Mouse (Mus musculus) hindbrain, postnatal 0 days (tissue): ENCODE results near the gene Mpzl2. TPM values are rescaled to one million over a fixed set of nuclear protein-coding genes. Genes with fewer than 3 reads are reported as not detected.

Experiments used
- ATAC-seq: fragments of 200-750 bp; cut with Nextera tagmentation; 2 replicates; pipeline ENCODE4 v1.8.0; 2017; ENCODE audit warnings: mild to moderate bottlenecking, moderate TSS enrichment, moderate library complexity
- DNase-seq: peaks from one replicate; pipeline ENCODE4 v3.0.0-alpha.2; 2015; ENCODE audit warnings: low spot score
- H3K27ac ChIP-seq: fragments of 300-500 bp; sonication (generic); 2 replicates; pipeline ENCODE4 v1.5.1; 2014; ENCODE audit warnings: mild to moderate bottlenecking
- H3K27me3 ChIP-seq: fragments of 300-500 bp; sonication (generic); 2 replicates; pipeline ENCODE4 v1.6.1; 2014; ENCODE audit warnings: low read length, mixed read lengths; ENCODE audit not compliant: insufficient read depth
- H3K36me3 ChIP-seq: fragments of 300-500 bp; sonication (generic); 2 replicates; pipeline ENCODE4 v1.6.1; 2014; ENCODE audit warnings: low read length, mixed read lengths; ENCODE audit not compliant: insufficient read depth
- H3K4me1 ChIP-seq: fragments of 300-500 bp; sonication (generic); 2 replicates; pipeline ENCODE4 v1.6.1; 2014; ENCODE audit warnings: antibody characterized with exemption, low read length, mixed read lengths; ENCODE audit not compliant: insufficient read depth
- H3K4me2 ChIP-seq: fragments of 300-500 bp; sonication (generic); 2 replicates; pipeline ENCODE4 v1.6.1; 2014; ENCODE audit warnings: low read depth, mild to moderate bottlenecking, low read length, moderate library complexity, mixed read lengths
- H3K4me3 ChIP-seq: fragments of 300-500 bp; sonication (generic); 2 replicates; pipeline ENCODE4 v1.5.1; 2014; ENCODE audit warnings: low read length
- H3K9ac ChIP-seq: fragments of 300-500 bp; sonication (generic); replicated peaks from 2 replicates; pipeline ENCODE4 v1.6.1; 2014; ENCODE audit warnings: mild to moderate bottlenecking, low read length, moderate library complexity, mixed read lengths
- H3K9me3 ChIP-seq: fragments of 300-500 bp; sonication (generic); 2 replicates; pipeline ENCODE4 v1.6.1; 2016; ENCODE audit warnings: low read length, mixed read lengths
- CTCF ChIP-seq: IDR thresholded peaks from 2 replicates; pipeline ENCODE4 v1.5.1; 2016; ENCODE audit warnings: antibody characterized with exemption, control low read depth, low read depth
- WGBS: fragments of 180-500 bp; shearing (Covaris S2); extraction: QIAGEN DNeasy Blood & Tissue Kit; methylation state at CpG from one replicate; pipeline ENCODE4 v1.1.7; 2014; 5-methylcytosine and 5-hydroxymethylcytosine counted together
- polyA plus RNA-seq: library from polyadenylated mRNA; unstranded; fragments of >200 nt; fragmentation: Nextera tagmentation; extraction: Ambion mirVana; gene quantifications from 2 replicates; pipeline ENCODE4 v1.2.1, GENCODE M21; 2015
- total RNA-seq: library from RNA; depleted of rRNA; stranded (reverse); fragments of >200 nt; gene quantifications from 2 replicates; pipeline ENCODE4 v1.2.3, GENCODE M21; 2014; rRNA removed

Mpzl2 gene
- total and polyA plus RNA-seq, 2 experiments from 2014 or later = 4.1 TPM

DNA sequence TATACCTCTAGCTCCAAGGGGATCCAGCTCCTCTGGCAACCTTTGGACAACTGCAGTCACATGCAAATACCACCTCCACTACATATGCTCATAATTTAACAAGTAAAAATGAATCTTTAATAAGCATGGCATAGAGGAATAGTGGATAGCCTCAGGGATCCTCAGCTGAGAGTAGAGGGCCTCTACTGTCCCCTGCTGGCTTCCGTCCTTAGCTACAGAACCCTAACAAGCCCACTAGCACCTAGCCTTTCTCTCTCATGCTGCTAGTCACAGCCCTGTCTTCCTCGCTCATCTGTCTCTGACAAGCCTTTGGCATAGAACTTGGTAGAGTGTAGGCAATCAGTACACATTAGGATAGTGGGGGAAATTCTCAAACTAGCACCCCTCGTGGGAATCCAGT is 51.2 kb downstream of the Mpzl2 start:
- H3K4me2 ChIP-seq = no peak overlapping the region
- no peaks in the 10 kb centered on the region for H3K4me1 ChIP-seq
- no peak overlapping the region for H3K27ac ChIP-seq
- H3K9ac ChIP-seq = no peak overlapping the region
- DNase-seq = no peak
- TF ChIP-seq CTCF = 0 out of 2 replicates have a peak, but pooled peaks have one; percentile 24
- ATAC-seq = no peak
- H3K9me3 ChIP-seq = no peaks in the 10 kb centered on the region
- H3K4me3 ChIP-seq = no peak overlapping the region
- no peaks in the 10 kb centered on the region for H3K27me3 ChIP-seq
- WGBS = 60% methylated on average over 3 of the region's 3 CpGs
- no peaks in the 10 kb centered on the region for H3K36me3 ChIP-seq

DNA sequence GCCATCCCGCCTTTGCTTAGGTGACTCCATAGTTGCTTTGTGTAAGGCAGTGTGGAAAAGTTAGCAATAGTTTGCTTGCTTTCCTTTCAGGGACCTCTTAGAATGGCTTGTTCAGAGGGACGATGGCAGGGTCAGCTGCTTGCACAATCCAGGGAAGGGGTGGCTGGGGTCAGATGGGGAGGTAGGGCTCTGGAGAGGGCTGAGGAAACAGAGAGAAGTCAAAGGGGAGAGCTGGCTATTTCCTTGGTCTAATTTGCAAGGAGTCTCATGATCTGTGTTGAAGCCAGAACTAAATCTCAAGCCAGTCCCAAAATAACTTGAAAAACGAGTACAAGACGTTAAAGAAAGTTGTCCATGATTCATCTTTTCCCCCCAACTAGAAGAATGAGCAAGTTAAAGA is 53.0 kb downstream of the Mpzl2 start:
- H3K27ac ChIP-seq = no peak overlapping the region

DNA sequence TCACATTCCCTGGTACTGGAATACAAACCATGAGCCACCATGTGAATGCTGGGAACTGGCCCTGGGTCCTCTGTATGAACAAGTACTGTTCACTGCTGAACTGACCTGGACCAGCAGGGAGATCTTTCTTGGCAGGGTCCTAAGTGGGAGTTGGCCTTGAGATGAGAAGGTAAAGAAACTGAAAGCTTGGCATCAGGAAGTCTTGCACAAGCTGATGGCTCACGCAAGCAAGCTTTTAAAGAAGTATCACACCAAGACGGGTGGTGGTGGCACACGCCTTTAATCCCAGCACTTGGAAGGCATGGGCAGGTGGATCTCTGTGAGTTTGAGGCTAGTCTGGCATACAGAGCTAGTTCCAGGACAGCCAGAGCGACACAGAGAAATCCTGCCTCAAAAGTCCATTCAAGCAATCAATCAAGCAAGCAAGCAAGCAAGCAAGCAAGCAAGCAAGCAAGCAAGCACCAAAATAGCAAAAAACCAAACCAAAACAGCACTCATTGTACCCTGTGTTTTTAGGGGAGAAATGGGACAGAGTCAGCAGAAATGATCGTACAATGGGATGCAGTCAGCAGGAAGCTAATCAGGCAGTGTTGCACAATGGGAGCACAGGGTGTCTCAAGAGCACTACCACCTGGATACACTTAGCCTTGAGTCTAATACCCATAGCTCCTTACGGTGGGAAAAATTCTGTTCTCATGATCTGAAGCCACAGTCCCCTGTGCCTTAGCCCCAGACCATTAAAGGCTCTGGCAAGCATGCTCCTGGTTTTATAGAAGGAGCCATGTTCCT is 55.7 kb downstream of the Mpzl2 start:
- no peak for ATAC-seq
- Histone ChIP-seq H3K9me3 (no peaks in the 10 kb centered on the region), H3K36me3 (no peaks in the 10 kb centered on the region), H3K4me2 (no peak overlapping the region), H3K9ac (no peak overlapping the region), H3K4me1 (no peaks in the 10 kb centered on the region), H3K27me3 (no peaks in the 10 kb centered on the region), H3K27ac (no peak overlapping the region), H3K4me3 (no peak overlapping the region)
- 75% methylated on average over 6 of the region's 6 CpGs for WGBS
- DNase-seq = no peak
- no peak for TF ChIP-seq CTCF

More for the DNA sequence above, 53.0 kb downstream of the Mpzl2 start:
- no peak for ATAC-seq
- H3K9ac ChIP-seq = no peak overlapping the region
- H3K4me2 ChIP-seq = no peak overlapping the region
- no peaks in the 10 kb centered on the region for H3K36me3 ChIP-seq
- no peak overlapping the region for H3K4me3 ChIP-seq
- WGBS = 76% methylated on average over 4 of the region's 4 CpGs
- no peak for DNase-seq
- TF ChIP-seq CTCF = no peak
- no peaks in the 10 kb centered on the region for H3K4me1 ChIP-seq
- no peaks in the 10 kb centered on the region for H3K27me3 ChIP-seq
- no peaks in the 10 kb centered on the region for H3K9me3 ChIP-seq

DNA sequence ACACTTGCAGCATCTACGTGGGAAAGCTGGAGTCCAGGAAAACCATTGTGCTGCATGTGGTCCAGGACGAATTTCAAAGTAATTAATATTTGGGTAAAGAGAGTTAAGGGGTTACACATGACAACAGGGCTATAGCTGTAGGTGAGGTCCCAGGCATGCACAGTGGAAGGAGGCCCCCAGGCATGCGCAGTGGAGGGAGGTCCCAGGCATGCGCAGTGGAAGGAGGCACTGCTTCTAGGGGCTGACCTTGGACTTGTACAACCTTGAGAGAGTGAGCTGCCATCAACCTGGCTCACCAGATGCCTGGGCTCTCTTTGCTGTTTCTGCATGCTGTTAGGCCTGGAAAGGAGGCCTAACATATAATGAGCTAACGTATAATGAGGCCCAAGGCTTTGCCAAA is 58.3 kb downstream of the Mpzl2 start:
- Histone ChIP-seq H3K27me3 (no peaks in the 10 kb centered on the region), H3K27ac (no peak overlapping the region), H3K9ac (no peak overlapping the region), H3K4me1 (no peaks in the 10 kb centered on the region), H3K9me3 (no peaks in the 10 kb centered on the region), H3K36me3 (no peaks in the 10 kb centered on the region), H3K4me2 (no peak overlapping the region), H3K4me3 (no peak overlapping the region)
- DNase-seq (no peak), ATAC-seq (no peak)
- 87% methylated on average over 5 of the region's 5 CpGs for WGBS
- TF ChIP-seq CTCF = no peak

DNA sequence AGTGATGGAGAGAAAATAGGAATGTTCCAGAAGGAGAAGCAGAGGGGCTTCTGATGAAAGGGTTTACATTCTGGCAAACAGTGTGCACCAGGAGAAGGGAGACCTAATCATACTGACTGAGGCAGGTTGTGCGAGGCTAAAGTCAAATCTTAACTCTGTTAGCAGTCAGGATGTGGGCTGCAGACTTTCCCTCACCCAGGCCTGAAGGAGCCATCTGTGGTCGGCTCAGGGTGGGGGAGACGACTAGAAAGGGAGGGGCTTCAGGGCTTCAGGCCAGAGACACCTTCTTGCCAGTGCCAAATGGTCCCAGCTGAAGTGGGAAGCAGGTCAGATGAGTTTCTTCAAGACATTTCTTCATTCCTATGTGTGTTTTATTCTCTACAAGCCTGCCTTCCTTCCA is 58.8 kb downstream of the Mpzl2 start:
- Histone ChIP-seq H3K9me3 (no peaks in the 10 kb centered on the region), H3K9ac (no peak overlapping the region), H3K27ac (no peak overlapping the region), H3K36me3 (no peaks in the 10 kb centered on the region), H3K27me3 (no peaks in the 10 kb centered on the region), H3K4me1 (no peaks in the 10 kb centered on the region), H3K4me2 (no peak overlapping the region), H3K4me3 (no peak overlapping the region)
- ATAC-seq (no peak), DNase-seq (no peak)
- no peak for TF ChIP-seq CTCF
- WGBS = 47% methylated on average over 3 of the region's 3 CpGs

DNA sequence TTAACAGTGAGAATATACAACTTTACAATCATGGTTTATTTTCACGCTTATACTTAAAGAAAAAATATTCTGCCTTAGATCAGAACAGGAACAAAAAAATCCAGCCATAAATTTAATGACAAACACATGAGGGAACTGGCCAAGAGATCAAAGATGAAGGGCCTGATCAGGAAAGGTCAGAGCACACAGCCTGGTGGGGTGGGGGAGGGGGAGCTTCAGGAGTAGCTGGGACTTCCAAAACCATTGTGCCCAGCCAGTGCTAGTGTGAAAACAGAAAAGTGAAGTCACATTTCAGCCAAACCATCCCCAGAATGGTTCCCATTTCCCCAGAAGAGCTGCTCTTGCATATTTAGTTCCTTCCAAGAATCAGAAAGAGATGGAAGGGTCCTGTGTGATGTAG is 62.9 kb downstream of the Mpzl2 start:
- Histone ChIP-seq H3K9me3 (no peaks in the 10 kb centered on the region), H3K27ac (no peak overlapping the region), H3K4me2 (no peak overlapping the region), H3K9ac (no peak overlapping the region), H3K4me3 (no peak overlapping the region), H3K4me1 (no peaks in the 10 kb centered on the region), H3K36me3 (no peaks in the 10 kb centered on the region), H3K27me3 (no peaks in the 10 kb centered on the region)
- WGBS = 95% methylated on average over 1 of the region's 1 CpGs
- TF ChIP-seq CTCF = no peak
- DNase-seq (no peak), ATAC-seq (no peak)

DNA sequence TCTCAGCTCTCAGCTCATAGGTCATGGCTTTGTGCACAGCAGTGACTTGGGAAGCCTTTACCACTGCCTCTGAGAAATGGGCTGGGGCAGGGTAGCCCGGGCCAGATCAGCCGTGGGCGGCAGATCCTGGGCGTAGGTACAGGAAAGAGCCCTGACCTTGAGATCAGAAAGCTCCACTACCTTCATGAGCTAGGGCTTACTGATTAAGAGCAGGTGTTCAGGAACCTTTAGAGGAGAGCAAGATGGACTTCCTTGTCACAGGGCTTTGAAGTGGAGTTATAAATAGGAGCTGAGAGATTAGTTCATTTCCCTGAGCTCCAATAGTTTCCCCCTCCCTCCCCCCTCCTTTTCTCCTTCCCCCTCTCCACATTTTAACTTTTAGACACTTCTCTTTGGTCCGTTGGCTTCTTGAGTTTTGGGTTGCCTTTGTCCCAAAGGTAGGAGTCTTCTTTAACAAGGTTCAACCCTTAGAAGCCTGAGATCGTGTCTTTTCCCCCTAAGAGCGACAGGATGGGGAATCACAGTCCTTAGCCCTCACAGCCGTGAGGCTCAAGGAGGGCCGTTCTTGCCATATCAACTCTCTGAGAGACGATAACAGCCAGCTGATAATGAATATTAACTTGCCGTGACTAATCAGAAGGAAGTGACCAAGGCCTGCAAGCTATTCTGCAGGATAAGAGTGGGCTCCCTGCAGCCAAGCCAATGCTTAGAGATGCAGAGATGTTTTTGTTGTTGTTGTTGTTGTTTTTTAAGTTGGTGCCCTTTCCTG is 63.8 kb downstream of the Mpzl2 start:
- H3K27me3 ChIP-seq = no peaks in the 10 kb centered on the region
- H3K9me3 ChIP-seq = no peaks in the 10 kb centered on the region
- no peak overlapping the region for H3K4me2 ChIP-seq
- H3K36me3 ChIP-seq = no peaks in the 10 kb centered on the region
- no peak overlapping the region for H3K9ac ChIP-seq
- no peak for ATAC-seq
- no peak overlapping the region for H3K4me3 ChIP-seq
- WGBS = 69% methylated on average over 11 of the region's 11 CpGs
- no peaks in the 10 kb centered on the region for H3K4me1 ChIP-seq
- no peak overlapping the region for H3K27ac ChIP-seq
- no peak for TF ChIP-seq CTCF
- no peak for DNase-seq

Other genes with a start within 250 kb of the Mpzl2 start
- 26.3 and 41.3 TPM in 2 replicates for gene Tmem25, start 240.5 kb upstream of the Mpzl2 start, total RNA-seq
- 28.9 and 31.9 TPM in 2 replicates for gene Tmem25, start 240.5 kb upstream of the Mpzl2 start, polyA plus RNA-seq
- gene Ttc36, start 236.7 kb upstream of the Mpzl2 start, total RNA-seq = not detected in 2 replicates
- 1.7 TPM in 1 of 2 replicates, not detected in the other for gene Ttc36, start 236.7 kb upstream of the Mpzl2 start, polyA plus RNA-seq
- gene Kmt2a, start 158.5 kb upstream of the Mpzl2 start, total RNA-seq = 18.7 and 20.6 TPM in 2 replicates
- gene Kmt2a, start 158.5 kb upstream of the Mpzl2 start, polyA plus RNA-seq = 14.4 and 19.0 TPM in 2 replicates
- gene Atp5l, start 119.1 kb upstream of the Mpzl2 start, total RNA-seq = 217 and 223 TPM in 2 replicates
- 1,057 and 1,065 TPM in 2 replicates for gene Atp5l, start 119.1 kb upstream of the Mpzl2 start, polyA plus RNA-seq
- 42.9 and 44.5 TPM in 2 replicates for gene Ube4a, start 74.2 kb upstream of the Mpzl2 start, total RNA-seq
- gene Ube4a, start 74.2 kb upstream of the Mpzl2 start, polyA plus RNA-seq = 23.8 and 24.8 TPM in 2 replicates
- not detected in 2 replicates for gene Cd3g, start 59.4 kb upstream of the Mpzl2 start, total RNA-seq
- not detected in 2 replicates for gene Cd3g, start 59.4 kb upstream of the Mpzl2 start, polyA plus RNA-seq
- gene Cd3d, start 58.0 kb upstream of the Mpzl2 start, total RNA-seq = not detected in 2 replicates
- 0.09 TPM in 1 of 2 replicates, not detected in the other for gene Cd3d, start 58.0 kb upstream of the Mpzl2 start, polyA plus RNA-seq
- gene Cd3e, start 30.2 kb upstream of the Mpzl2 start, total RNA-seq = not detected in 2 replicates
- 0.16 and 0.20 TPM in 2 replicates for gene Cd3e, start 30.2 kb upstream of the Mpzl2 start, polyA plus RNA-seq
- gene Mpzl3, start 15.4 kb downstream of the Mpzl2 start, total RNA-seq = 0.50 and 1.8 TPM in 2 replicates
- gene Mpzl3, start 15.4 kb downstream of the Mpzl2 start, polyA plus RNA-seq = 1.2 and 1.6 TPM in 2 replicates
- not detected in 2 replicates for gene Jaml, start 39.4 kb downstream of the Mpzl2 start, total RNA-seq
- 0.40 and 0.71 TPM in 2 replicates for gene Jaml, start 39.4 kb downstream of the Mpzl2 start, polyA plus RNA-seq
- gene Scn2b, start 78.0 kb downstream of the Mpzl2 start, total RNA-seq = 9.9 and 14.3 TPM in 2 replicates
- gene Scn2b, start 78.0 kb downstream of the Mpzl2 start, polyA plus RNA-seq = 9.0 and 9.7 TPM in 2 replicates
- gene Scn4b, start 98.6 kb downstream of the Mpzl2 start, total RNA-seq = 2.2 TPM in 2 replicates
- 0.79 and 0.85 TPM in 2 replicates for gene Scn4b, start 98.6 kb downstream of the Mpzl2 start, polyA plus RNA-seq
- gene BC049352, start 142.2 kb downstream of the Mpzl2 start, total RNA-seq = not detected in 2 replicates
- 0.16 and 0.19 TPM in 2 replicates for gene BC049352, start 142.2 kb downstream of the Mpzl2 start, polyA plus RNA-seq
- gene Tmprss4, start 164.3 kb downstream of the Mpzl2 start, total RNA-seq = 1.1 TPM in 1 of 2 replicates, not detected in the other
- gene Tmprss4, start 164.3 kb downstream of the Mpzl2 start, polyA plus RNA-seq = not detected in 2 replicates
- 1.4 and 1.5 TPM in 2 replicates for gene Il10ra, start 229.3 kb downstream of the Mpzl2 start, total RNA-seq
- 0.70 and 0.83 TPM in 2 replicates for gene Il10ra, start 229.3 kb downstream of the Mpzl2 start, polyA plus RNA-seq